Mouse (Mus musculus) hindbrain, embryonic 12.5 days (tissue): Measurements from ENCODE around the gene Srp14. TPM values are rescaled to one million over a fixed set of nuclear protein-coding genes. Genes with fewer than 3 reads are reported as not detected.
A peak's percentile ranks its signal among the peaks of the same experiment; 100 is the strongest.

Experiments
- ATAC-seq: fragments of 200-750 bp; cut with Nextera tagmentation; 2 replicates; pipeline ENCODE4 v1.8.0; 2017; ENCODE audit warnings: moderate TSS enrichment; ENCODE audit not compliant: low FRiP score
- H3K27ac ChIP-seq: fragments of 300-500 bp; sonication (generic); 2 replicates; pipeline ENCODE4 v1.5.1; 2016; ENCODE audit warnings: mild to moderate bottlenecking
- H3K27me3 ChIP-seq: fragments of 300-500 bp; sonication (generic); 2 replicates; pipeline ENCODE4 v1.6.1; 2016; ENCODE audit warnings: mild to moderate bottlenecking
- H3K36me3 ChIP-seq: fragments of 300-500 bp; sonication (generic); 2 replicates; pipeline ENCODE4 v1.6.1; 2016; ENCODE audit warnings: mild to moderate bottlenecking
- H3K4me1 ChIP-seq: fragments of 300-500 bp; sonication (generic); 2 replicates; pipeline ENCODE4 v1.6.1; 2016
- H3K4me2 ChIP-seq: fragments of 300-500 bp; sonication (generic); replicated peaks from 2 replicates; pipeline ENCODE4 v1.6.1; 2016; ENCODE audit warnings: mild to moderate bottlenecking
- H3K4me3 ChIP-seq: fragments of 300-500 bp; sonication (generic); 2 replicates; pipeline ENCODE4 v1.5.1; 2016; ENCODE audit warnings: mild to moderate bottlenecking
- H3K9ac ChIP-seq: fragments of 300-500 bp; sonication (generic); 2 replicates; pipeline ENCODE4 v1.6.1; 2016; ENCODE audit warnings: mild to moderate bottlenecking, moderate library complexity
- H3K9me3 ChIP-seq: fragments of 300-500 bp; sonication (generic); replicated peaks from 2 replicates; pipeline ENCODE4 v1.6.1; 2016; ENCODE audit warnings: mild to moderate bottlenecking
- WGBS: fragments of 180-500 bp; shearing (Covaris S2); methylation state at CpG from one replicate; pipeline ENCODE4 v1.1.7; 2016; 5-methylcytosine and 5-hydroxymethylcytosine counted together
- polyA plus RNA-seq: library from polyadenylated mRNA; unstranded; fragments of >200 nt; fragmentation: Nextera tagmentation; extraction: Ambion mirVana; gene quantifications from 2 replicates; pipeline ENCODE4 v1.2.1, GENCODE M21; 2016

The Srp14 gene
- polyA plus RNA-seq, 1 experiment from 2014 or later, result 288 TPM

GRCm38 (mm10) chr2:118507126-118507525 is 27.6 kb upstream of the Srp14 start:
- H3K4me2 ChIP-seq, result no peak overlapping the region
- no peak overlapping the region for H3K4me3 ChIP-seq
- H3K9me3 ChIP-seq, result no peaks in the 10 kb centered on the region
- no peaks in the 10 kb centered on the region for H3K36me3 ChIP-seq
- H3K27ac ChIP-seq, result no peak overlapping the region
- no peak overlapping the region for H3K9ac ChIP-seq
- ATAC-seq, result no peak
- H3K27me3 ChIP-seq, result no peaks in the 10 kb centered on the region
- 92% methylated on average over 7 of the region's 7 CpGs for WGBS
- peaks cover 19% of the 10 kb centered on the region for H3K4me1 ChIP-seq

- no peak for ATAC-seq
- WGBS, result 81% methylated on average over 2 of the region's 2 CpGs
- no peak overlapping the region for H3K4me3 ChIP-seq
- no peak overlapping the region; the same call in 1 of the 2 replicates for H3K27ac ChIP-seq
- no peaks in the 10 kb centered on the region for H3K36me3 ChIP-seq
- H3K27me3 ChIP-seq, result no peaks in the 10 kb centered on the region
- H3K9me3 ChIP-seq, result no peaks in the 10 kb centered on the region
- H3K9ac ChIP-seq, result no peak overlapping the region
- H3K4me2 ChIP-seq, result no peak overlapping the region
- H3K4me1 ChIP-seq, result peaks cover 15% of the 10 kb centered on the region
Observed at GRCm38 (mm10) chr2:118500191-118500590, 20.7 kb upstream of the Srp14 start.

GRCm38 (mm10) chr2:118499135-118499961 is 19.8 kb upstream of the Srp14 start:
- no peak overlapping the region for H3K9ac ChIP-seq
- peak; percentile 46; the same call in 1 of the 2 replicates for ATAC-seq
- no peak overlapping the region for H3K4me3 ChIP-seq
- no peak overlapping the region for H3K4me2 ChIP-seq
- peak overlapping the region; percentile 44; the same call in 1 of the 2 replicates for H3K27ac ChIP-seq
- H3K4me1 ChIP-seq, result peaks cover 15% of the 10 kb centered on the region
- no peaks in the 10 kb centered on the region for H3K27me3 ChIP-seq
- WGBS, result 38% methylated on average over 20 of the region's 20 CpGs
- H3K36me3 ChIP-seq, result no peaks in the 10 kb centered on the region
- H3K9me3 ChIP-seq, result no peaks in the 10 kb centered on the region

- H3K4me3 ChIP-seq, result no peak overlapping the region
- H3K4me1 ChIP-seq, result peaks cover 15% of the 10 kb centered on the region
- no peak for ATAC-seq
- H3K27me3 ChIP-seq, result no peaks in the 10 kb centered on the region
- H3K27ac ChIP-seq, result peak overlapping the region; percentile 5; the same call in 1 of the 2 replicates
- no peak overlapping the region for H3K9ac ChIP-seq
- no peak overlapping the region for H3K4me2 ChIP-seq
- no peaks in the 10 kb centered on the region for H3K36me3 ChIP-seq
- WGBS, result 85% methylated on average over 6 of the region's 6 CpGs
- no peaks in the 10 kb centered on the region for H3K9me3 ChIP-seq
Observed at GRCm38 (mm10) chr2:118498476-118498875, 19.0 kb upstream of the Srp14 start.

GRCm38 (mm10) chr2:118497890-118498289 is 18.4 kb upstream of the Srp14 start:
- Histone ChIP-seq H3K4me3 (no peak overlapping the region), H3K36me3 (no peaks in the 10 kb centered on the region), H3K27me3 (no peaks in the 10 kb centered on the region), H3K27ac (no peak overlapping the region), H3K4me2 (no peak overlapping the region), H3K9ac (no peak overlapping the region), H3K9me3 (no peaks in the 10 kb centered on the region), H3K4me1 (peaks cover 15% of the 10 kb centered on the region)
- ATAC-seq, result no peak
- WGBS, result 78% methylated on average over 5 of the region's 5 CpGs

GRCm38 (mm10) chr2:118495024-118495423 is 15.5 kb upstream of the Srp14 start:
- no peaks in the 10 kb centered on the region for H3K9me3 ChIP-seq
- no peaks in the 10 kb centered on the region for H3K36me3 ChIP-seq
- no peak overlapping the region for H3K4me2 ChIP-seq
- H3K27ac ChIP-seq, result no peak overlapping the region
- no peak overlapping the region for H3K4me3 ChIP-seq
- 74% methylated on average over 9 of the region's 9 CpGs for WGBS
- H3K9ac ChIP-seq, result no peak overlapping the region
- H3K27me3 ChIP-seq, result no peaks in the 10 kb centered on the region
- ATAC-seq, result no peak
- peaks cover 23% of the 10 kb centered on the region for H3K4me1 ChIP-seq

GRCm38 (mm10) chr2:118491741-118492395 is 12.4 kb upstream of the Srp14 start:
- Histone ChIP-seq H3K4me2 (no peak overlapping the region), H3K9ac (no peak overlapping the region), H3K36me3 (no peaks in the 10 kb centered on the region), H3K27me3 (no peaks in the 10 kb centered on the region), H3K9me3 (no peaks in the 10 kb centered on the region), H3K4me1 (peaks cover 13% of the 10 kb centered on the region), H3K4me3 (no peak overlapping the region), H3K27ac (no peak overlapping the region)
- no peak for ATAC-seq
- WGBS, result 83% methylated on average over 4 of the region's 4 CpGs

GRCm38 (mm10) chr2:118491281-118491731 is 11.8 kb upstream of the Srp14 start:
- Histone ChIP-seq H3K4me1 (peaks cover 13% of the 10 kb centered on the region), H3K4me3 (no peak overlapping the region), H3K9ac (no peak overlapping the region), H3K9me3 (no peaks in the 10 kb centered on the region), H3K27ac (no peak overlapping the region), H3K36me3 (no peaks in the 10 kb centered on the region), H3K4me2 (no peak overlapping the region), H3K27me3 (no peaks in the 10 kb centered on the region)
- no peak for ATAC-seq
- 52% methylated on average over 5 of the region's 5 CpGs for WGBS

- Histone ChIP-seq H3K9me3 (no peaks in the 10 kb centered on the region), H3K4me3 (no peak overlapping the region)
- ATAC-seq, result no peak
Observed at GRCm38 (mm10) chr2:118490241-118491091, 11.0 kb upstream of the Srp14 start.

GRCm38 (mm10) chr2:118487806-118488205 is 8.3 kb upstream of the Srp14 start:
- H3K4me2 ChIP-seq, result no peak overlapping the region
- H3K27ac ChIP-seq, result no peak overlapping the region
- H3K4me1 ChIP-seq, result peaks cover 13% of the 10 kb centered on the region
- no peak overlapping the region for H3K9ac ChIP-seq
- H3K4me3 ChIP-seq, result no peak overlapping the region
- no peaks in the 10 kb centered on the region for H3K27me3 ChIP-seq
- WGBS, result 68% methylated on average over 3 of the region's 3 CpGs
- no peak for ATAC-seq
- H3K9me3 ChIP-seq, result no peaks in the 10 kb centered on the region
- no peaks in the 10 kb centered on the region for H3K36me3 ChIP-seq

More at GRCm38 (mm10) chr2:118490241-118491091, 11.0 kb upstream of the Srp14 start:
- Histone ChIP-seq H3K4me2 (no peak overlapping the region), H3K4me1 (peaks cover 13% of the 10 kb centered on the region), H3K27ac (no peak overlapping the region), H3K36me3 (no peaks in the 10 kb centered on the region), H3K27me3 (no peaks in the 10 kb centered on the region), H3K9ac (no peak overlapping the region)
- 36% methylated on average over 12 of the region's 12 CpGs for WGBS

GRCm38 (mm10) chr2:118486933-118487332 is 7.4 kb upstream of the Srp14 start:
- H3K36me3 ChIP-seq, result no peaks in the 10 kb centered on the region
- H3K4me3 ChIP-seq, result no peak overlapping the region
- H3K27ac ChIP-seq, result no peak overlapping the region
- H3K4me2 ChIP-seq, result no peak overlapping the region
- H3K27me3 ChIP-seq, result no peaks in the 10 kb centered on the region
- peak; percentile 62 for ATAC-seq
- peaks cover 13% of the 10 kb centered on the region for H3K4me1 ChIP-seq
- no peak overlapping the region for H3K9ac ChIP-seq
- 15% methylated on average over 12 of the region's 12 CpGs for WGBS
- no peaks in the 10 kb centered on the region for H3K9me3 ChIP-seq

- Histone ChIP-seq H3K4me2 (no peak overlapping the region), H3K27me3 (no peaks in the 10 kb centered on the region), H3K4me3 (no peak overlapping the region), H3K27ac (no peak overlapping the region), H3K9ac (no peak overlapping the region), H3K9me3 (no peaks in the 10 kb centered on the region), H3K36me3 (no peaks in the 10 kb centered on the region), H3K4me1 (peaks cover 6% of the 10 kb centered on the region)
- ATAC-seq, result no peak
- 81% methylated on average over 3 of the region's 3 CpGs for whole genome bisulfite sequencing
Observed at GRCm38 (mm10) chr2:118485415-118485814, 5.9 kb upstream of the Srp14 start.
